Mouse (Mus musculus): ENCODE results near the gene Zscan25.

DNA sequence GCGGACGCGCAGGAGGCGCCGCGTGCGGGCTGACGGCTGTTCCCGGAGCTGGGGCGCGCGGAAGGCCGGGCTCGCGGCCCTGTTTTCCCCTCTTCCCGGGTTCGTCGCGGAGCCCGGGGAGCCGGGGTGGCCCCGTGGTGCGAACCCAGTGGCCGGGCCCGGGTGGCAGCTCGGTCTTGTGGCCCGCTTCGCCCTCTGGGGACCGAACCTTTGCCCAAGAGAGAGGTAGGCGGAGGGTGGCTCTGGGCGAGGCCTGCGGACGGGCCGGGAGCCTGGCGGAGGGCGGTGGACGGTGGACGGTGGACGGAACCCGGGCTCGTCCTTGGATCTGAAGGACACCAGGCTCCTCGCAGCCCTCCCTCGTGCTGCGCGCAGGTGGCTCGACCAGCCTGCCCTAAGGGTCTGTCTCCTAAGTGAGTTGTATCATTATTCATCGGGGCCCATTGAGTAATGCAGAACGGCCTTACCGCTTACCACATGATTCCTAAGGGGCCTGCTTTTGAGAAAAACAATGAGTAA, 48.3 kb upstream of the Zscan25 start:
- no peak for TF ChIP-seq CTCF (IDR thresholded peaks at IDR 0.05; ENCODE audit: low read depth)
- no peak for TF ChIP-seq EP300 (IDR thresholded peaks at IDR 0.05; ENCODE audit: low read depth)

Measured in liver, postnatal 0 days (tissue).